8 mouse cellular contexts compared by ENCODE assay signal in the genomic region with DNA sequence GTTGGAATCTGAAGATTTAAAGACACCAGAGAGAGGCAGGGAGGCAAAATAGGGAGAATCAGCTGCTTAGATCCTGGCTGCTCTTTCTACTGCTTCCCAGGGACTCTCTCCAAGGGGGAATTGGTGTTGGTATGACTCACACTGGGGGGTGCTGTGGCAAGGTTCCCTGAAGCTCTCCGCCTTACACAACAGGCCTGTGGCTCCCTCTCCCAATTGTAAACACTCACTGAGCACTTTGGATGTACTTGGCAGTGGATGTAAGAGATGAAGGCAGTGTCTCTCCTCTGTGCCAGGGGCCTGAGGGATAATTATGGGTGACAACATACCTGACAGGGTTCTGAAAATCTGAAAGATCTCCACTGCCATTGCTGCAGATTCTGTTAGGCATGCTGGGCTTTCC.
DNase-seq lines count a peak whose midpoint lies in the region; ATAC-seq and TF ChIP-seq lines count a peak whose summit lies in the region.
"Had no signal": no experiment of that assay in that cellular context is flagged by ENCODE, and none has a peak within 500 bp of the region (broad histone marks: within the 10 kb centered on the region; RNA-seq: fewer than 3 reads in every experiment).

No protein-coding gene starts in this region.

- H3K4me1 ChIP-seq in heart, embryonic 13.5 days = peaks cover 24% of the 10 kb centered on the region
- H3K4me1 ChIP-seq in intestine, embryonic 15.5 days (replicated peaks) = peaks cover under 1% of the 10 kb centered on the region; the same call in 1 of the 2 replicates
- H3K4me1 ChIP-seq in forebrain, embryonic 13.5 days = 0 out of 2 replicates have a peak, but pooled peaks cover 3% of the 10 kb centered on the region
- H3K4me1 ChIP-seq: hindbrain, embryonic 15.5 days had no signal

- H3K27ac ChIP-seq in heart, embryonic 13.5 days (replicated peaks) = 0 out of 2 replicates have a peak overlapping the region, but pooled peaks have one; percentile 16
- H3K27ac ChIP-seq in intestine, embryonic 15.5 days = no peak overlapping the region
- H3K27ac ChIP-seq in forebrain, embryonic 13.5 days = no peak overlapping the region
- H3K27ac ChIP-seq: hindbrain, embryonic 15.5 days had no signal

- H3K9me3 ChIP-seq in heart, embryonic 13.5 days = no peaks in the 10 kb centered on the region
- H3K9me3 ChIP-seq in intestine, embryonic 15.5 days = no peaks in the 10 kb centered on the region
- no peaks in the 10 kb centered on the region for H3K9me3 ChIP-seq in forebrain, embryonic 13.5 days (replicated peaks)
- H3K9me3 ChIP-seq: hindbrain, embryonic 15.5 days had no signal

- in situ Hi-C loops in Patski (cut with MboI; ENCODE audit: low pct_unique_long_range_greater_than_20kb) = no loop called here

- H3K9ac ChIP-seq in heart, embryonic 13.5 days = no peak overlapping the region
- no peak overlapping the region for H3K9ac ChIP-seq in intestine, embryonic 15.5 days
- no peak overlapping the region for H3K9ac ChIP-seq in forebrain, embryonic 13.5 days
- H3K9ac ChIP-seq: hindbrain, embryonic 15.5 days had no signal

- peak; percentile 57 for DNase-seq in Patski (ENCODE audit: low read depth, low spot score)
- peak; percentile 86 for DNase-seq in adrenal gland, postnatal 14 days
- peak; percentile 83 for DNase-seq in lung, postnatal 25 days (ENCODE audit: low spot score)
- no peak for DNase-seq in natural killer cell, adult 2 months (ENCODE audit: low spot score in 2 of 2)

- TF ChIP-seq CTCF in Patski (IDR thresholded peaks at IDR 0.05) = no peak

- CTCF ChIA-PET in Patski (lab: Charles Lee) = interaction anchor here (1.0 to 1.6 kb wide), 2 partner anchors 9 to 20 kb away, joined by 3 to 6 read pairs; no protein-coding TSS in a partner anchor

- peak; percentile 96 for ATAC-seq in Patski
- ATAC-seq in heart, embryonic 13.5 days (ENCODE audit: extremely low read depth, insufficient number of reproducible peaks, low FRiP score, low TSS enrichment) = no peak
- ATAC-seq in intestine, embryonic 15.5 days = no peak
- no peak for ATAC-seq in forebrain, embryonic 13.5 days

- POLR2A ChIA-PET in Patski (lab: Charles Lee) = no interaction called here

- no peak overlapping the region; the same call in 1 of the 2 replicates for H3K4me2 ChIP-seq in heart, embryonic 13.5 days
- no peak overlapping the region for H3K4me2 ChIP-seq in intestine, embryonic 15.5 days (replicated peaks)
- no peak overlapping the region for H3K4me2 ChIP-seq in forebrain, embryonic 13.5 days
- H3K4me2 ChIP-seq: hindbrain, embryonic 15.5 days had no signal

- H3K4me3 ChIP-seq in heart, embryonic 13.5 days = no peak overlapping the region
- no peak overlapping the region for H3K4me3 ChIP-seq in intestine, embryonic 15.5 days (replicated peaks)
- H3K4me3 ChIP-seq in forebrain, embryonic 13.5 days = no peak overlapping the region
- H3K4me3 ChIP-seq: hindbrain, embryonic 15.5 days had no signal

- 58% methylated on average over 1 of the region's 1 CpGs for WGBS in heart, embryonic 13.5 days
- WGBS in intestine, embryonic 15.5 days = 45% methylated on average over 1 of the region's 1 CpGs
- WGBS in forebrain, embryonic 13.5 days = 73% methylated on average over 1 of the region's 1 CpGs

- no peaks in the 10 kb centered on the region for H3K36me3 ChIP-seq in heart, embryonic 13.5 days
- no peaks in the 10 kb centered on the region for H3K36me3 ChIP-seq in intestine, embryonic 15.5 days
- no peaks in the 10 kb centered on the region for H3K36me3 ChIP-seq in forebrain, embryonic 13.5 days (ENCODE audit: poor library complexity, severe bottlenecking)
- H3K36me3 ChIP-seq: hindbrain, embryonic 15.5 days had no signal

- no peaks in the 10 kb centered on the region for H3K27me3 ChIP-seq in Patski
- H3K27me3 ChIP-seq in heart, embryonic 13.5 days (replicated peaks) = 0 out of 2 replicates have a peak, but pooled peaks cover 4% of the 10 kb centered on the region
- no peaks in the 10 kb centered on the region for H3K27me3 ChIP-seq in intestine, embryonic 15.5 days (replicated peaks)
- no peaks in the 10 kb centered on the region for H3K27me3 ChIP-seq in forebrain, embryonic 13.5 days
- H3K27me3 ChIP-seq: hindbrain, embryonic 15.5 days had no signal

Comparison
In these comparisons a context has a peak if more than half of its experiments do, and no peak if none do; other contexts are left out.
1. DNase-seq: peak in Patski (single experiment), adrenal gland, postnatal 14 days (single experiment) and lung, postnatal 25 days (single experiment); none in natural killer cell, adult 2 months (0 of 2).